Mouse (Mus musculus) monocyte, adult 5-6 weeks (primary cell): ENCODE results near the gene Lins1. TPM values are rescaled to one million over a fixed set of nuclear protein-coding genes. Genes with fewer than 3 reads are reported as not detected.

Experiments used
- ATAC-seq: fragments of 153-309, 156-312 bp; replicated peaks from 2 replicates; pipeline ENCODE4 v1.8.0; 2017; ENCODE audit warnings: mild to moderate bottlenecking; ENCODE audit not compliant: low TSS enrichment, insufficient number of reproducible peaks, severe bottlenecking, poor library complexity, low FRiP score
- total RNA-seq: library from RNA; stranded (forward); fragments of 200-1000, 200-491, 200-594 nt; gene quantifications from 3 replicates; pipeline ENCODE4 v1.2.3, GENCODE M21; 2017

The Lins1 gene
- total RNA-seq, 1 experiment from 2014 or later = 8.2 TPM

DNA sequence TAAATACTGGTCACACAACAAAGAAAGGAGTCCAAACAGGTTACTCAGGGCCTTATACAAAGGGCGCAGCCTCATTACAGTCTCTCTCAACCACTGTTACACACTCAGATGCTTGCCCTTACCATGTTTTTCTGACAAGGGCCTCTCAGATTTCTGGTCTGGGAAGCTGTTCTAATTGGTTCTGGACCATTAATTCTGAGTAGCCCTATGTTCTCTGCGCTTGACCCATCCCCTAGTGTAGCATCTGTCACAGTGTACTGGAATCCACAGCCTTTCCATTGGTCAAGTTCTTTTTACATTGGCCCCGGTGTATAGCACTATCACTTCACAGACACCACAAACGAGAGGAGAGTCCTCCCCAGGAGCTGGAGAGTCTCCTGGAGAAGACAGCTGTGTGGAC is 34.8 kb downstream of the Lins1 start:
- no peak for ATAC-seq

DNA sequence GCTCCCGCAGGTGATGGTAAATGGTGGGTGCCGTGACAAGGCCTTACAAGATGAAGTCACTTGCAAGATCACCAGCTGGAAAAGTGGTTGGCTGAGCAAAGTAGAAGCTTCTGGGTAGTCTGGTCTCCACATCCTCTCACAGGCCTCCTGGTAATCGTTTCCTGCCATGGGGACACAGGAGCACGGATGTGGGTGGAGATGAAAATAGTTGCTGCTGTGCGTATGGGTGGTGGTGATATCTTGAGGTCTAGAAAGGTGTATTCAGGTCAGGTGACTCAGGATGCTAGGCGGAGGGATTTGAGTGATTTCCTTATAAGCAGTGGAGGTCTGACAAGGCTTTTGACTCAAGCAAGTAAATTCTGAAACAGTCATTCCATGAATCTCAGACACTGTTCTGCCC is 35.3 kb downstream of the Lins1 start:
- no peak for ATAC-seq

DNA sequence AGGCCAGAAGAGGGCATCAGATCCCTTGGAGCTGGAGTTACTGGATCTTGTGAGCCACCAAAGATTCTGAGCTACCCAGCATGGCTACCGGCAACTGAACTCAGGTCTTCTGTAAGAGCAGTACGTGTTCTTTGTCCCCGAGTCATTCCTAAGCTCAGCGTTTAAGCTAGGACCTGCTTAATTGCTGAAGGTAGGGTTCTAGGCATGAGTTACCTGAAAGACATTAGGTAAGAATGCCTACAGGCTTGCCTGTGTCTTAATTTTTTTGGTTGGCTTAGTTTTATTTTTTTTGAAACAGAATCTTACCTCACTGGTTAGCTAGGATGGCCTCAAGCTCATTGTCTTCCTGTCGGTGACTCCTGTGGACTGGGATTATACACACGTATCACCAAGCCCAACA is 38.4 kb downstream of the Lins1 start:
- ATAC-seq = no peak

DNA sequence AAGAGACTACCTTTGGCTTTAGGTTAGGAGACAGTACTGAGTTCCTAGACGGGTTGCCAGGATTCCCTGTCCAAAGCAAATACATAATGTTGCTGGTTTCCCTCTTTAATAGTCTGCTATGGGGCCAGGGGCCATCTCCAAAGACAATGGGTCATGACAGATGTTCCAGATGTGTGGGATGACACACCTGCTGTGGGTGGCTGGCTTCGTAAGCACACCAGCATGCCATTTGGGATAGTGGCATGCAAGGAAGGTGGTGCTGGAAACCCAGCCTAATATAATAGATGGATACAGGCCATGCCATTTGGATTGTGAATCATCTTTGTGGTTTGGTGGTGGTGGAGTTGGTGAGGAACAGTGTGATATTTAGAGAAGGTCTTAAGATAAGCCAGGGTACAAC is 39.5 kb downstream of the Lins1 start:
- ATAC-seq = no peak

DNA sequence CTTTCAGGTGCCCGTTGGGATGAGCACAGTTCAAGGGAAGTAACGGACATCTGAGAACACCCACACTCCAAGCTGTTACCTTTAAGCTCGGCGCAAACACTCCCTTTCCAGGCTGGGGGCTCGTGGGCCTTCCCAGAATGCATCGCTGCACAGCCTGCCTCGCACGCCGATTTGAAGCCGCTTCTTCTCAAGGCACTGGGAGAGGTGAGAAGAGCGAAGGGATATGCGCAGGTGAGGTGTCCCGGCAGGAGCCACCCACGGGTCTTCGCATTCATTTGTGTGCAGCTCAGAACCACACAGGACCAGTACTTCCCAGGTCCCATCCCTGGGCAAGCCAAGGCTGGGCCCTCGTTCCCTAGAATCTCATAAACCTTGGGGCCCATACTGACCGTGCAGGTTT is 43.7 kb downstream of the Lins1 start:
- no peak for ATAC-seq

DNA sequence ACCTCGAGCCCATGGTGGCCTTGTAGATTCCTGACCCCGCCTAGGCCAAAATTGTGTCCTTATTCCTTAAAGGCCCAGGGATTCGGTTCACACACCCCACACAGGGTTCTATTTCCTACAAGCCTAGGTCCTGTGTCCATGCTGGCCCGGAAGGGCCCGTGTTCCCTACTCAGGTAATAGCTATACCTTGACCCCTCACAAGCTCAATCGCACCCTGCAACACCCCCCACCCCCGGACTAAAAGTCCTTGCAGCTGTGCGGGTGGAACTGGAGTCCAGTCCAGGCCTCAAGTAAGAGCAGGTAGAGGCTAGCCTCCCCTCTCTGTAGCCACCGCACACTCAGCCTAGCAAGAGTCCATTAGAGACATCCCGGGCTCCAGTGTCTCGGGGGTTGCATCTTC is 44.2 kb downstream of the Lins1 start:
- no peak for ATAC-seq

DNA sequence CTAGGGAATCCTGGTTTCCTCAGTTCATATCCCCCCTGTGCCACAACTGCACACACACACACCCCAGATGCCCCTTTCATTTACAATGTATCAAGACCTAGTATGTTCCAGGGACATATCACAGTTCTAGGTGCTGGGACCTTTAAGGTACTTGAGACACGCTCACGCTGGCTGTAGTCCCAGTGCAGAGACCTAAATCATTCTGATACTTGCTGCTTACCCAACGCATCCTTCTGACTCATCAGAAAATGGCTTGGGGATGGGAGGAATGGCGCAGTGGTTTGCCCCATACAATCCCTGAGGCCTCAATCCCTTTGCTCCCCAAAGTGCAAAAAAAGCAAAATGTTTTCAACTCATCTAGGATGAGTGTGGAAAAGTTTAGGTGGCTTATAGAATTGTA is 44.8 kb downstream of the Lins1 start:
- ATAC-seq = no peak

DNA sequence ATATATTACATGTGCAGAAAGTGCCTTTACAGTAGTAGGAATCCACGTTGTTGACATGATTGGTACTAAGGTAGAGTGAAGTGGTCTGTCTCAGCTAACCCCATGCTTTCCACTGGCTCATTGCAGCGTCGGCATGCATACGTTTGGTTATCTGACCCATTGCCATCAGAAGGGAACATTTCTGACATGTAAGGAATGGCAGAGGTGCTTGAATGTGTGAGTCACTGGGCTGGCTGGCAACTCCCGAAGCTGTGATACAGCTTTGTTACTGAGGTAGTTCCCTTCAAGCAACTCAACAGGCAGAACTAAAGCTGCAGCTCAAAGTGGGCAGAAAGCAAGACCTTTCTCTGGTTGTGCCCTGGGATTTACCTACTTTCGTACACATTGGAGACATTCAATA is 45.3 kb downstream of the Lins1 start:
- no peak for ATAC-seq

DNA sequence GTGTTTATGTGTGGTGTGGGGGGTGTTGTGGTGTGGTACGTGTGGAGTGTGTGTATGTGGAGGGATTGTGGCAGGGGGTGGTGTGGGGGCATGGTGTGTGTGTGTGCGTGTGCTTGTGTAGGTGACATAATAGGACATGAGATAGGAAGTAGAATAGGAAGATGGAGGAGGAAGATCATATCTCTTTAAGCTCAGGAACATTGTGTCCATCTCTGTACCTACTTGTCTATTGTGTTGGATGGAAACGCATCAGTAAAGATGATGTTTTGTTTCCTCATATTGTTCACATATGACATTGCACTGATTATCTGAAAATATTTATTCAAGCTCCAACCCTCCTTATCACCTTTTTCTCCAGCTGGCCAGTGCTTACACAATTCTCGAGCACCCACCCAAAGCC is 47.7 kb downstream of the Lins1 start:
- no peak for ATAC-seq

DNA sequence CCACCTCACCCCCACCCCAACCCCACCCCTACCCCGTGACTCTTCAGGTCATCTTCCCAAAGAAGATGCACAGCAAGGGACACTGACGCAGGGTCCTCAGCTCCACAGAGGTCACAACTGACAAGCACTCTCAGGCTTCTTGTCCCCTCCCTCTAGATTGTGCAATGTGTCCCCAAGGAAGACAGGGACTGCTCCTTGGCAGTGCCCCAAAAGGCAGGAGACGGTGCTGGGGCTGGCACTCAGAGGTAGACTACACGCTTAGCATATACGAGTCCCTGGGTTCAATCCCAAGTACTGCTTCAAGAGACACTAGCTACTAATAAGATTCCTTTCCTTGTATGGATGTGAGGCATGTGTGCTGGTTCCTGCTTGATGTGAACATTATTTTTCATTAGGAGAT is 51.3 kb downstream of the Lins1 start:
- no peak for ATAC-seq

DNA sequence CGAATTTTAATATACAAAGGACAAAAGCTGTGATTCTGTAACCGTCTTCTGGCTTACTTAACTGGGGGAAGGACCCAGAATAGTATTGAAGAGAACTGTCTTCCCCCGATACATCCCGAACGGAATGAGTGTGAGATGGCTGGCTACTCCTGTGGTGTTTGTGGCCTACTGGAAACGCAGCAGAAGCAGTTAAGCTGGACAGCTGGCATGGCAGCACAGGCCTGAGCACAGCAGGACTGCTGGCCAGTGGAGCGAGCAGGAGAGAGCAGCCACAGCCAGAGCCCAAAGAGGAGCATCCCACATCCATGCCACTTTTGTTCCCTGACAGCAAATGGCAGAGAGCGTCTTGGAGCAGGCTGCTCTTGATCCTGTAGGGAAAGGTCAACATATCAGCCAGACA is 51.7 kb downstream of the Lins1 start:
- ATAC-seq = no peak

DNA sequence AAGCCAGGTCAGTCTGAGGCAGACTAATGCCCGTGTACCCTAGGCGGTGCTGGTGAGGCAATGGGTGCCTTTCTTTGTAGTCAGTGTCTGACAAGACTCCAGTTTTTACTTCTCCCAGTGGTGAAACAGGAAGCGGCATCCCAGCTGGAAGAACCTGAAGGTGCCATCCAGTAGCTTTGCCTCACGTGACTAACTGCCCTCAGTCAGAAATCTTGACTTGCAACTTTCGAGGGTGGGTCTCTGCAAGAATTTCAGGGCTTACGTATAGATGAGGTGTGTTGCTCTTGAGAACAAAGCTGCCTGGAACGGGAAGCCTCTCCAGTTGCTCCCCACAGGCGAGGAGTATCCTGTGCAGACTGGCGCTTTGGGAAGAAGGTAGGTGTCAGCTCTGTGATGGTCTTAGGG is 53.7 kb downstream of the Lins1 start, which contains the start of gene Cers3:
Gene Cers3, plus strand, starts transcription at position 128 of the 405 bp plus-strand sequence.
- ATAC-seq = no peak

DNA sequence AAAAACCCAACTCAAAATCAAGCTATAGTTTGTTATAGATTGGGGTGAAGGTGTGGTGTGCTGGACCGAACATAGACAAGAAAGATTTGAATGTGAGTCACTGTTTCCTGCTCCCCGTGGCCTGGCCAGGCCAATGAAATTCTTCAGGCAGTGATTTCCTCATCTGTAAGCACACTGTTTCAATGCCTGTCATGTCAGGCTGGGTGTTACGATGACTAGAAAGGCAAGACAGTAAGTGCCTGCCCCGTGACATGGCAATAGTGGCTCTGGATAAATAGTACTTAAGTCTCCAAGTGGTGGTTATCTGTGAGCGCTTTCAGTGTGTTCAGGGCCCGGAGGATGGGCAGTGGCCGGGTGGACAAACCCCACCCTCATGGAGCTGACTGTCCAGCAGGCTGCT is 57.3 kb downstream of the Lins1 start:
- no peak for ATAC-seq

DNA sequence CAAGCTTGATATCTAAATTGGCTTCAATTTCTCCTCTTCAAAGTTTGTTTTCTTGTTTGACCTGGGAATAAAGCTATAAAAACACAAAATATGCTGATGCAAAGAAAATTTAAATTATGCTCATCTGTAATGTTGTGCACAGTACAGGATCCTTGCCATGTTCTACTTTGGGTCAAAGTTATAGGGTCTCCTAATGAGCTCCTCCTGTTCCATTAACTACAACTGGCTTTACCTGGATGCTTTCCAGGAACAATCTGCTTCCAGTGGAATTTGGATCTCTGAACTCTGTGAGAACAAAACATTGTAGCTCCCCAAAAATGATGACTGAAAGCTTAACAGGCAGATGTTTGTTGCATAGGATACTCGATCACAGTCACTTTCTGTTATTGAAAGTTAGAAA is 60.3 kb downstream of the Lins1 start:
- no peak for ATAC-seq

DNA sequence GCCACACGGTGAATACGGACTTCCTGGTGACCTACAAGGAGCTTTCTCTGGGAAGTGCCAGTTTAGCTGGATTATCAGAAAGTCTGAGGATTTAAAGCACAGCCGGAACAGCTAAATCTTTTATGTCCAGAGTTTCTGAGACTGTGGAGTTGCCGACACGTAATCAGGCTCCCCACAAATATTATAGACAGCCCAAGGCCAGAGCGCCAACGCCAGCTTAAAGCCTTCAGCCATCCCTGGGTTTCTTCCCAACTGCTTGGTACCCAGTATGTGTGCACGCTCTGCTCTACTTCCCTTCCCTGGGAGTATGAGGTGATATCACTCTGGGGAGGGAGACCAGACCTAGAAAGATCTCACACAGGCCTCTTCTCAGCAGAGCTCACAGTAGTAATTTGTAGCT is 64.1 kb downstream of the Lins1 start:
- no peak for ATAC-seq

DNA sequence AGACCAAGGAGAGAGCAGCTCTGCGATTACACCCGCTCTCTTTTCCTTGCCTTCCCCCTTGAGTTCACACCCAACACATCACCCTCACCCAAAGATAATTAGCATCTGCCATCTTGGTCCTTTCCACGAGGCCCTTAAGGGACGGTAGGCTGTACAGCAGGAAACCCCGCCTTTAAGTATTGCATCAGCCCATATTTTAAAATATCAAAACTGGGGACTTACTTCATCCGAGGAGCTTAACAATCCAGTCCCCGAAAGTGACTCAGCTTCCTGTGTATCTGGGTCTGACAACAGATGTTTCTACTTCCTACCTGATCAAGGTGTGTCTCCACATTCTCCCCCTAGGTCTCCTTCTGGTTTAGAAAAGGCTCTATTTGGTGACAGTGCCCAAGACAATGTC is 65.9 kb downstream of the Lins1 start:
- no peak for ATAC-seq

Other genes with a start within 250 kb of the Lins1 start
- gene Asb7, start 293 bp upstream of the Lins1 start, total RNA-seq = 7.5 to 8.3 TPM (median 8.3 TPM) in 3 replicates
- not detected in 3 replicates for gene Cers3, start 53.6 kb downstream of the Lins1 start, total RNA-seq
- not detected in 3 replicates for gene Adamts17, start 149.8 kb downstream of the Lins1 start, total RNA-seq